Mouse (Mus musculus): ENCODE results near the gene Jagn1.

GRCm38 (mm10) chr6:113435664-113436205 lies 6.6 kb upstream of the Jagn1 start, which contains the start of gene Cidec:
- no peak for TF ChIP-seq CTCF (conservative IDR thresholded peaks at IDR 0.05; ENCODE audit: insufficient read depth, insufficient read length, low read depth, low read length)
- TF ChIP-seq POLR2A (IDR thresholded peaks at IDR 0.05; ENCODE audit: low read depth, low read length) = no peak

All from kidney, adult 2 months (tissue).